Mouse (Mus musculus): Measurements from ENCODE around the gene Nid2. TPM values are rescaled to one million over a fixed set of nuclear protein-coding genes. Genes with fewer than 3 reads are reported as not detected.

Gene Nid2
- polyA plus RNA-seq, 1 experiment from 2014 or later: 152 TPM

GRCm38 (mm10) chr14:19803222-19803621 lies 52.2 kb downstream of the Nid2 start:
- no peaks in the 10 kb centered on the region for H3K27me3 ChIP-seq (replicated peaks; ENCODE audit: control insufficient read depth, insufficient read depth, low read length)
- peaks cover 35% of the 10 kb centered on the region; the same call in 1 of the 2 replicates for H3K36me3 ChIP-seq (ENCODE audit: control insufficient read depth, insufficient read depth, low read length)
- ATAC-seq (ENCODE audit: low read depth) (peak; percentile 71; the same call in 1 of the 2 replicates), DNase-seq (ENCODE audit: low spot score) (no peak)
- no peak overlapping the region for H3K9ac ChIP-seq (ENCODE audit: low read depth, low read length)
- 50% methylated on average over 4 of the region's 4 CpGs for WGBS
- H3K9me3 ChIP-seq (ENCODE audit: control insufficient read depth, low read length): no peaks in the 10 kb centered on the region
- H3K27ac ChIP-seq (replicated peaks; ENCODE audit: low read depth, low read length): no peak overlapping the region; the same call in 1 of the 2 replicates
- H3K4me2 ChIP-seq (ENCODE audit: low read depth, low read length): no peak overlapping the region
- no peaks in the 10 kb centered on the region for H3K4me1 ChIP-seq (ENCODE audit: control insufficient read depth, insufficient read depth, low read length)
- H3K4me3 ChIP-seq (ENCODE audit: low read depth, low read length): no peak overlapping the region

- Histone ChIP-seq H3K36me3 (ENCODE audit: control insufficient read depth, insufficient read depth, low read length) (peaks cover 31% of the 10 kb centered on the region; the same call in 1 of the 2 replicates), H3K4me2 (ENCODE audit: low read depth, low read length) (no peak overlapping the region), H3K4me1 (ENCODE audit: control insufficient read depth, insufficient read depth, low read length) (no peaks in the 10 kb centered on the region), H3K9me3 (ENCODE audit: control insufficient read depth, low read length) (no peaks in the 10 kb centered on the region), H3K27me3 (replicated peaks; ENCODE audit: control insufficient read depth, insufficient read depth, low read length) (no peaks in the 10 kb centered on the region), H3K27ac (replicated peaks; ENCODE audit: low read depth, low read length) (peak overlapping the region; percentile 24), H3K4me3 (ENCODE audit: low read depth, low read length) (no peak overlapping the region), H3K9ac (ENCODE audit: low read depth, low read length) (no peak overlapping the region)
- WGBS: 51% methylated on average over 9 of the region's 10 CpGs
- ATAC-seq (ENCODE audit: low read depth) (no peak), DNase-seq (ENCODE audit: low spot score) (peak; percentile 57)
These were observed 52.6 kb downstream of the Nid2 start for GRCm38 (mm10) chr14:19803623-19804022.

- no peak overlapping the region for H3K27ac ChIP-seq (replicated peaks; ENCODE audit: low read depth, low read length)
- H3K27me3 ChIP-seq (replicated peaks; ENCODE audit: control insufficient read depth, insufficient read depth, low read length): no peaks in the 10 kb centered on the region
- no peak overlapping the region for H3K4me3 ChIP-seq (ENCODE audit: low read depth, low read length)
- DNase-seq (ENCODE audit: low spot score) (no peak), ATAC-seq (ENCODE audit: low read depth) (no peak)
- 77% methylated on average over 3 of the region's 3 CpGs for WGBS
- no peak overlapping the region for H3K4me2 ChIP-seq (ENCODE audit: low read depth, low read length)
- H3K4me1 ChIP-seq (ENCODE audit: control insufficient read depth, insufficient read depth, low read length): no peaks in the 10 kb centered on the region
- no peaks in the 10 kb centered on the region for H3K9me3 ChIP-seq (ENCODE audit: control insufficient read depth, low read length)
- peaks cover 37% of the 10 kb centered on the region for H3K36me3 ChIP-seq (ENCODE audit: control insufficient read depth, insufficient read depth, low read length)
- H3K9ac ChIP-seq (ENCODE audit: low read depth, low read length): no peak overlapping the region
These were observed 56.3 kb downstream of the Nid2 start for GRCm38 (mm10) chr14:19807339-19807738.

- no peak overlapping the region for H3K4me3 ChIP-seq (ENCODE audit: low read depth, low read length)
- H3K36me3 ChIP-seq (ENCODE audit: control insufficient read depth, insufficient read depth, low read length): peaks cover 39% of the 10 kb centered on the region
- H3K27me3 ChIP-seq (replicated peaks; ENCODE audit: control insufficient read depth, insufficient read depth, low read length): no peaks in the 10 kb centered on the region
- DNase-seq (ENCODE audit: low spot score): no peak
- no peak overlapping the region for H3K27ac ChIP-seq (replicated peaks; ENCODE audit: low read depth, low read length)
- H3K4me1 ChIP-seq (ENCODE audit: control insufficient read depth, insufficient read depth, low read length): no peaks in the 10 kb centered on the region
- H3K4me2 ChIP-seq (ENCODE audit: low read depth, low read length): no peak overlapping the region
- no peak for ATAC-seq (ENCODE audit: low read depth)
- no peak overlapping the region for H3K9ac ChIP-seq (ENCODE audit: low read depth, low read length)
- no peaks in the 10 kb centered on the region for H3K9me3 ChIP-seq (ENCODE audit: control insufficient read depth, low read length)
- WGBS: 83% methylated on average over 2 of the region's 2 CpGs
These were observed 56.8 kb downstream of the Nid2 start for GRCm38 (mm10) chr14:19807858-19808257.

- 63% methylated on average over 10 of the region's 10 CpGs for WGBS
- no peak overlapping the region for H3K4me2 ChIP-seq (ENCODE audit: low read depth, low read length)
- H3K27me3 ChIP-seq (replicated peaks; ENCODE audit: control insufficient read depth, insufficient read depth, low read length): no peaks in the 10 kb centered on the region
- no peaks in the 10 kb centered on the region for H3K4me1 ChIP-seq (ENCODE audit: control insufficient read depth, insufficient read depth, low read length)
- H3K9ac ChIP-seq (ENCODE audit: low read depth, low read length): no peak overlapping the region
- no peak overlapping the region for H3K27ac ChIP-seq (replicated peaks; ENCODE audit: low read depth, low read length)
- peaks cover 53% of the 10 kb centered on the region for H3K36me3 ChIP-seq (ENCODE audit: control insufficient read depth, insufficient read depth, low read length)
- no peak overlapping the region for H3K4me3 ChIP-seq (ENCODE audit: low read depth, low read length)
- DNase-seq (ENCODE audit: low spot score) (no peak), ATAC-seq (ENCODE audit: low read depth) (no peak)
- no peaks in the 10 kb centered on the region for H3K9me3 ChIP-seq (ENCODE audit: control insufficient read depth, low read length)
These were observed 58.9 kb downstream of the Nid2 start for GRCm38 (mm10) chr14:19809934-19810333.

GRCm38 (mm10) chr14:19813061-19813460 lies 62.0 kb downstream of the Nid2 start:
- Histone ChIP-seq H3K4me3 (ENCODE audit: low read depth, low read length) (no peak overlapping the region), H3K27ac (replicated peaks; ENCODE audit: low read depth, low read length) (no peak overlapping the region), H3K4me1 (ENCODE audit: control insufficient read depth, insufficient read depth, low read length) (no peaks in the 10 kb centered on the region), H3K4me2 (ENCODE audit: low read depth, low read length) (no peak overlapping the region), H3K9ac (ENCODE audit: low read depth, low read length) (no peak overlapping the region), H3K27me3 (replicated peaks; ENCODE audit: control insufficient read depth, insufficient read depth, low read length) (no peaks in the 10 kb centered on the region), H3K36me3 (ENCODE audit: control insufficient read depth, insufficient read depth, low read length) (peaks cover 73% of the 10 kb centered on the region), H3K9me3 (ENCODE audit: control insufficient read depth, low read length) (no peaks in the 10 kb centered on the region)
- DNase-seq (ENCODE audit: low spot score): no peak
- ATAC-seq (ENCODE audit: low read depth): no peak
- WGBS: 96% methylated on average over 2 of the region's 2 CpGs

GRCm38 (mm10) chr14:19817949-19818348 lies 66.9 kb downstream of the Nid2 start:
- Histone ChIP-seq H3K27ac (replicated peaks; ENCODE audit: low read depth, low read length) (no peak overlapping the region), H3K9ac (ENCODE audit: low read depth, low read length) (no peak overlapping the region), H3K4me2 (ENCODE audit: low read depth, low read length) (no peak overlapping the region), H3K4me1 (ENCODE audit: control insufficient read depth, insufficient read depth, low read length) (peaks cover 5% of the 10 kb centered on the region), H3K4me3 (ENCODE audit: low read depth, low read length) (no peak overlapping the region), H3K36me3 (ENCODE audit: control insufficient read depth, insufficient read depth, low read length) (peaks cover 80% of the 10 kb centered on the region), H3K9me3 (ENCODE audit: control insufficient read depth, low read length) (0 out of 2 replicates have a peak, but pooled peaks cover 4% of the 10 kb centered on the region), H3K27me3 (replicated peaks; ENCODE audit: control insufficient read depth, insufficient read depth, low read length) (no peaks in the 10 kb centered on the region)
- DNase-seq (ENCODE audit: low spot score) (peak; percentile 84), ATAC-seq (ENCODE audit: low read depth) (peak; percentile 41; the same call in 1 of the 2 replicates)
- 11% methylated on average over 1 of the region's 1 CpGs for WGBS

- H3K27ac ChIP-seq (replicated peaks; ENCODE audit: low read depth, low read length): no peak overlapping the region
- H3K9ac ChIP-seq (ENCODE audit: low read depth, low read length): no peak overlapping the region
- DNase-seq (ENCODE audit: low spot score) (no peak), ATAC-seq (ENCODE audit: low read depth) (no peak)
- WGBS: 98% methylated on average over 5 of the region's 5 CpGs
- H3K27me3 ChIP-seq (replicated peaks; ENCODE audit: control insufficient read depth, insufficient read depth, low read length): no peaks in the 10 kb centered on the region
- no peak overlapping the region for H3K4me3 ChIP-seq (ENCODE audit: low read depth, low read length)
- peaks cover 45% of the 10 kb centered on the region for H3K36me3 ChIP-seq (ENCODE audit: control insufficient read depth, insufficient read depth, low read length)
- H3K4me1 ChIP-seq (ENCODE audit: control insufficient read depth, insufficient read depth, low read length): peaks cover 5% of the 10 kb centered on the region
- no peak overlapping the region for H3K4me2 ChIP-seq (ENCODE audit: low read depth, low read length)
- 0 out of 2 replicates have a peak, but pooled peaks cover 4% of the 10 kb centered on the region for H3K9me3 ChIP-seq (ENCODE audit: control insufficient read depth, low read length)
These were observed 70.6 kb downstream of the Nid2 start for GRCm38 (mm10) chr14:19821686-19822085.
